Mouse (Mus musculus) liver, postnatal 0 days (tissue): ENCODE data around the gene Rab11a.
A peak's percentile ranks its signal among the peaks of the same experiment; 100 is the strongest.

Source experiments
- CTCF ChIP-seq: sonication (generic); IDR thresholded peaks from 2 replicates; pipeline ENCODE4 v1.5.1; 2016; ENCODE audit warnings: antibody characterized with exemption, low read depth
- EP300 ChIP-seq: IDR thresholded peaks from 2 replicates; pipeline ENCODE4 v1.6.1; 2016; ENCODE audit warnings: antibody characterized with exemption, low read depth, mild to moderate bottlenecking

DNA sequence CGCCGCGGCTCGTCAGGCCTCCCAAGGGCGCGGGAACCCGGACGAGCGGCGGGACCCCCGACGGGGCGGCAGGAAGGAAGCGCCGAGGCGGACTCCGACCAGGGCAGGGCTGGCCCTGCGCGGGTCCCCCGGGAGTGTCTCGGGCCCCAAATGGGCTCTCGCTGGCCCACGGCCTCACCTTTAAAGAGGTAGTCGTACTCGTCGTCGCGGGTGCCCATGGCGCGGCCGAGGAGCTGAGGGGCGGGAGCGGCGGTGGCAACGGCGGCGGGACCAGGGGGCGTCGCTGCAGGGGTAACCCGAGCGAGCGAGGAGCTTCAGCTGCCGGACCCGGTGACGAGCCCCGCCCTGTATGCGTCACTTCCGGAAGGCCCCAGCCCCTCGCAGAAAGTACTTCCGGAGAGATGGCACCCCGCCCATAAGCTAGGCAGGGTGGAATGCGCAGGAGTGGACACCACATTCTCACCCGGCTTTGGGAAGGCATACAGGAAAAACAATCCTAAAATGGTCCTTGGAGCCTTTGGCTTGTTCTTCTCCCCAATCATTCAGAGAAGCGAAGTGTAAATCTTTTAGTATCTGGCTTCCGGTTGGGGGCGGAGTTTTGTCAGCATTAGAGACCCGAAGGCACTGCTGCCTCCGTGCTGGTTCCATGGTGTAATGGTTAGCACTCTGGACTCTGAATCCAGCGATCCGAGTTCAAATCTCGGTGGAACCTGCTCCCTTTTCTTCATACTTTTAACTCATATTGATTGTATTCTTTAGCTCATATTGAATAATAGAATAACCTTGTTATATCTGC, at the start of gene Rab11a:
- peak; percentile 37 for TF ChIP-seq CTCF
- TF ChIP-seq EP300: peak; percentile 78
